Mouse (Mus musculus): ENCODE results near the gene Nsdhl. TPM values are rescaled to one million over a fixed set of nuclear protein-coding genes. Genes with fewer than 3 reads are reported as not detected.

Gene Nsdhl
- total and polyA plus RNA-seq, 3 experiments: 19.4 to 23.1 TPM; not detected in 1

- Histone ChIP-seq H3K9ac (ENCODE audit: control insufficient read depth, low read depth, low read length, poor library complexity, severe bottlenecking) (no peak overlapping the region), H3K4me1 (ENCODE audit: control insufficient read depth in 1 of 2, insufficient read depth in 2 of 2, low read length in 2 of 2) (peaks cover 0 to 3% of the 10 kb centered on the region in 2 experiments; a peak in 2 of 4 replicates), H3K4me3 (ENCODE audit: control insufficient read depth in 1 of 2, insufficient read depth in 1 of 2, low read depth in 2 of 2, low read length in 2 of 2) (no peak overlapping the region), H3K9me3 (replicated peaks; ENCODE audit: insufficient read depth, low read length) (no peaks in the 10 kb centered on the region), H3K79me2 (ENCODE audit: control insufficient read depth, insufficient read depth, low read length, poor library complexity) (no peaks in the 10 kb centered on the region), H3K36me3 (ENCODE audit: control insufficient read depth in 1 of 2, insufficient read depth in 2 of 2, low read length in 2 of 2) (no peaks in the 10 kb centered on the region; a peak in 1 of 4 replicates), H3K27me3 (ENCODE audit: control insufficient read depth in 1 of 2, insufficient read depth in 2 of 2, low read length in 2 of 2) (no peaks in the 10 kb centered on the region), H3K27ac (ENCODE audit: control insufficient read depth, low read depth, low read length) (no peak overlapping the region)
- no peak for DNase-seq (ENCODE audit: low read depth, low spot score)
- TF ChIP-seq E2F4 (IDR thresholded peaks at IDR 0.05; ENCODE audit: borderline replicate concordance, low read depth, low read length): no peak
- TF ChIP-seq ZKSCAN1 (IDR thresholded peaks at IDR 0.05; ENCODE audit: low read depth, low read length): no peak
- TF ChIP-seq GATA1 (IDR thresholded peaks at IDR 0.05; ENCODE audit: low read depth, low read length): no peak
Observed at GRCm38 (mm10) chrX:72988431-72988830, 70.1 kb downstream of the Nsdhl start.

DNA sequence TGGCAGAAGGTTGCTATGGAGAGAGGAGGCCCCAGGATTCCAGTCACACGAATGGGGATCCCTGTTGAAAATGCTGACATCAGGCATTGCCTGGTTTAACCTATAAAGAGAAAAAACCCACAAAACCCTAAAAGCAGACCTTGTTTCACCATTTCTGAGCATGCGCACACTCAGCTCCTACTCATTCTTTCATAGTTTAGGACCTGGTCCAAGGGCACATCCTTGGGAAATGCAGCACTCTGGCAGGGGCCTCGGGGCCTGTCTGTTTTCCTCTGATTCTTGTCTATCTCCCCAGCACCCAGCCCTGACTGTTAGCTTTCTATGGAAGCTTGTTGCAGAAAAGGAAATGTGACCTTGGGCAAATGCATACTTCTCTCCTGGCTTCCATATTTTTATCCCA, 72.2 kb downstream of the Nsdhl start:
- Histone ChIP-seq H3K9me3 (replicated peaks; ENCODE audit: insufficient read depth, low read length) (no peaks in the 10 kb centered on the region), H3K4me1 (ENCODE audit: control insufficient read depth in 1 of 2, insufficient read depth in 2 of 2, low read length in 2 of 2) (peaks cover 0 to 3% of the 10 kb centered on the region in 2 experiments; a peak in 1 of 4 replicates), H3K27me3 (ENCODE audit: control insufficient read depth in 1 of 2, insufficient read depth in 2 of 2, low read length in 2 of 2) (no peaks in the 10 kb centered on the region), H3K36me3 (ENCODE audit: control insufficient read depth in 1 of 2, insufficient read depth in 2 of 2, low read length in 2 of 2) (no peaks in the 10 kb centered on the region; a peak in 1 of 4 replicates), H3K79me2 (ENCODE audit: control insufficient read depth, insufficient read depth, low read length, poor library complexity) (no peaks in the 10 kb centered on the region), H3K4me3 (ENCODE audit: control insufficient read depth in 1 of 2, insufficient read depth in 1 of 2, low read depth in 2 of 2, low read length in 2 of 2) (no peak overlapping the region), H3K9ac (ENCODE audit: control insufficient read depth, low read depth, low read length, poor library complexity, severe bottlenecking) (no peak overlapping the region), H3K27ac (ENCODE audit: control insufficient read depth, low read depth, low read length) (no peak overlapping the region)
- no peak for DNase-seq (ENCODE audit: low read depth, low spot score)
- TF ChIP-seq MEF2A (IDR thresholded peaks at IDR 0.05; ENCODE audit: extremely low read depth, insufficient replicate concordance, low read depth, low read length, poor library complexity, severe bottlenecking) (no peak), MYC (IDR thresholded peaks at IDR 0.05; ENCODE audit: low read depth, low read length) (no peak), BHLHE40 (IDR thresholded peaks at IDR 0.05; ENCODE audit: borderline replicate concordance, low read depth, low read length) (no peak), CHD1 (IDR thresholded peaks at IDR 0.05; ENCODE audit: low read depth, low read length) (no peak), ZNF384 (IDR thresholded peaks at IDR 0.05; ENCODE audit: low read depth, low read length) (no peak), ZMIZ1 (IDR thresholded peaks at IDR 0.05; ENCODE audit: low read depth, low read length) (no peak)

DNA sequence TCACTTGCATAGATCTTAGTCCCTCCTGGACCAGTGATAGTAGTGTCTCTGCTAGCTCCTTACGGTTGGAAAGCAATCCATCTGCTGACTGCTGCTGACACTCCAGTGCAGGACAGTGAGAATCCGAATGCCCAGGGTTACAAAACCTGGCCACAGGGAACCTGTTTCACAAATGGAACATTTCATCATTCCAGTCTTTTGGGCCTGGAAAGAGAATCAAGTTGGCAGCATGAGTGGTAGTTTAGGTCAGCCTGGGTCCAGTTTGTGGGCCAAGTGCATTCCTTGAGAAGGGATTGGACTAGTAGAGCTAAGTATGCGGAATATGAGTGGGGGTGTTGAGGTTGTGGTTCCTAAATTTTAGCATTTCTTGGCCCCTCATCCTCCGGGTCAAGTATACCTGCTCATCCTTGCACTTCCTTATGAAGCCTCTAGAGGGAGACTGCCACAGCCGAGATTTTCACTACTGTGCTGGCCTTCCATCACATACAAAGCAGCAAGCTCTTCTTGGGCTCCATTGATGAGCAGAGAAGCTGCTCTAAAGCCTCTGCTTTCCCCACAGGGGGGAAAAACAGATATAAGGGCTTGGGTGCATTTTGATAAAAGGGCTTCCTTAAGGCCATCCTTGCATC, 74.0 kb downstream of the Nsdhl start:
- Histone ChIP-seq H3K27ac (ENCODE audit: control insufficient read depth, low read depth, low read length) (no peak overlapping the region), H3K27me3 (ENCODE audit: control insufficient read depth in 1 of 2, insufficient read depth in 2 of 2, low read length in 2 of 2) (no peaks in the 10 kb centered on the region), H3K36me3 (ENCODE audit: control insufficient read depth in 1 of 2, insufficient read depth in 2 of 2, low read length in 2 of 2) (no peaks in the 10 kb centered on the region), H3K9ac (ENCODE audit: control insufficient read depth, low read depth, low read length, poor library complexity, severe bottlenecking) (no peak overlapping the region), H3K79me2 (ENCODE audit: control insufficient read depth, insufficient read depth, low read length, poor library complexity) (no peaks in the 10 kb centered on the region), H3K9me3 (replicated peaks; ENCODE audit: insufficient read depth, low read length) (no peaks in the 10 kb centered on the region), H3K4me3 (ENCODE audit: control insufficient read depth in 1 of 2, insufficient read depth in 1 of 2, low read depth in 2 of 2, low read length in 2 of 2) (no peak overlapping the region), H3K4me1 (ENCODE audit: control insufficient read depth in 1 of 2, insufficient read depth in 2 of 2, low read length in 2 of 2) (peaks cover 0 to 2% of the 10 kb centered on the region in 2 experiments; a peak in 1 of 4 replicates)
- peak; percentile 23 for DNase-seq (ENCODE audit: low read depth, low spot score)
- peak; percentile 15; the same call in 1 of the 2 replicates for TF ChIP-seq SMC3 (IDR thresholded peaks at IDR 0.05; ENCODE audit: low read depth, low read length)
- TF ChIP-seq MAX (IDR thresholded peaks at IDR 0.05; ENCODE audit: low read length): no peak
- TF ChIP-seq USF2 (IDR thresholded peaks at IDR 0.05; ENCODE audit: borderline replicate concordance in 1 of 2, insufficient read depth in 1 of 2, low read depth in 1 of 2, low read length in 2 of 2): no peak
- TF ChIP-seq USF1 (IDR thresholded peaks at IDR 0.05; ENCODE audit: low read depth, low read length): no peak
- TF ChIP-seq JUND (IDR thresholded peaks at IDR 0.05; ENCODE audit: low read depth, low read length): no peak
- no peak for TF ChIP-seq ZMIZ1 (IDR thresholded peaks at IDR 0.05; ENCODE audit: low read depth, low read length)
- no peak for TF ChIP-seq ZNF384 (IDR thresholded peaks at IDR 0.05; ENCODE audit: low read depth, low read length)
- TF ChIP-seq MYB (IDR thresholded peaks at IDR 0.05; ENCODE audit: low read depth, low read length): no peak
- no peak for TF ChIP-seq NELFE (IDR thresholded peaks at IDR 0.05; ENCODE audit: low read depth, low read length)
- TF ChIP-seq MYC (IDR thresholded peaks at IDR 0.05; ENCODE audit: low read depth, low read length): no peak
- TF ChIP-seq TCF12 (IDR thresholded peaks at IDR 0.05; ENCODE audit: low read depth, low read length): no peak
- no peak for TF ChIP-seq ZC3H11A (IDR thresholded peaks at IDR 0.05; ENCODE audit: low read depth, low read length)
- TF ChIP-seq RAD21 (IDR thresholded peaks at IDR 0.05; ENCODE audit: low read depth, low read length): peak; percentile 22; the same call in 1 of the 2 replicates
- no peak for TF ChIP-seq MEF2A (IDR thresholded peaks at IDR 0.05; ENCODE audit: extremely low read depth, insufficient replicate concordance, low read depth, low read length, poor library complexity, severe bottlenecking)
- TF ChIP-seq UBTF (IDR thresholded peaks at IDR 0.05; ENCODE audit: borderline replicate concordance, insufficient read depth, low read depth, low read length): no peak
- TF ChIP-seq POLR2A (IDR thresholded peaks at IDR 0.05; ENCODE audit: control insufficient read depth in 1 of 2, insufficient read depth in 1 of 2, low read depth in 1 of 2, low read length in 2 of 2, poor library complexity in 1 of 2): no peak
- no peak for TF ChIP-seq BHLHE40 (IDR thresholded peaks at IDR 0.05; ENCODE audit: borderline replicate concordance, low read depth, low read length)
- no peak for TF ChIP-seq E2F4 (IDR thresholded peaks at IDR 0.05; ENCODE audit: borderline replicate concordance, low read depth, low read length)
- TF ChIP-seq CTCF (IDR thresholded peaks at IDR 0.05 in 2 of 3, conservative IDR thresholded peaks at IDR 0.05 in 1 of 3; ENCODE audit: control insufficient read depth in 1 of 3, insufficient read depth in 1 of 3, low read depth in 2 of 3, low read length in 3 of 3, poor library complexity in 1 of 3, severe bottlenecking in 1 of 3): peak; percentile 39 to 55 (median 52)
- TF ChIP-seq HCFC1 (IDR thresholded peaks at IDR 0.05; ENCODE audit: low read depth, low read length): no peak

Measured in MEL (cell line).